Mouse (Mus musculus) ES-Bruce4 (cell line): ENCODE measurements at regions not wholly inside any gene's neighbourhood (a gene's known extent, or its start where the extent isn't known, plus 50 kb on each side); places are given as distances from the start of the nearest gene placed in this dataset.

Experiments used
- CTCF ChIP-seq: IDR thresholded peaks from one replicate; pipeline ENCODE4 v1.8.1; 2011; ENCODE audit warnings: low read depth, low read length
- POLR2A ChIP-seq: IDR thresholded peaks from one replicate; pipeline ENCODE4 v1.8.1; 2011; ENCODE audit warnings: low read length; ENCODE audit not compliant: insufficient read depth

- TF ChIP-seq POLR2A (no peak), CTCF (no peak)
These were observed 132.2 kb upstream of the Dynlrb2 start for GRCm38 (mm10) chr8:116372574-116372973.
